Mouse (Mus musculus) cerebellum, postnatal 10 days (tissue): ENCODE measurements at regions not wholly inside any gene's neighbourhood (a gene's known extent, or its start where the extent isn't known, plus 50 kb on each side); places are given as distances from the start of the nearest gene placed in this dataset.

ENCODE experiments used
- DNase-seq, 2 experiments: peaks; one replicate each; pipeline ENCODE4 v3.0.0; 2021; ENCODE audit warnings: mixed read lengths in 2 of 2

DNA sequence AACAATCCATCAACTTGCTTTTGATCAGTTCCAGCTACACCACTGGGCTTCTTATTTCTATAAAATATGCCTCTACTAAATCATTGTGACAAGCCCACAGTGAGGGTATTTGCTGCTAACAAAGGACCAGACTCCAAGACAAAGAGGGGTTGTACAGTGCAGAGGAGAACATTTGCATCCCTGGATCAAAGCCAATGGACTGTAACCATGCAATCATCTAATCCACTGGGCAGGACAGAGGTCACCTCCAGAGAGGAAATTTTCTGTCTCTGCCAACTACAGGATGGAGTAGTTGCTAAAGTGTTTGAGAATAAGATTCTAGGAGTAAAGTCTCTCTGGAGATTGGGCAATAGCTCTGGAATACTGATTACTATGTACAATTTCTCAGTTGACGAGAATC is 272.9 kb downstream of the Cox7c start:
- DNase-seq = peak; percentile 11 to 14

- DNase-seq = no peak
Observed at GRCm38 (mm10) chr13:85771027-85771681, 275.6 kb downstream of the Cox7c start.

GRCm38 (mm10) chr13:85770538-85770937 is 276.2 kb downstream of the Cox7c start:
- DNase-seq = peak; percentile 5 to 10

GRCm38 (mm10) chr13:85768520-85768919 is 278.2 kb downstream of the Cox7c start:
- DNase-seq = peak; percentile 67 to 77

DNA sequence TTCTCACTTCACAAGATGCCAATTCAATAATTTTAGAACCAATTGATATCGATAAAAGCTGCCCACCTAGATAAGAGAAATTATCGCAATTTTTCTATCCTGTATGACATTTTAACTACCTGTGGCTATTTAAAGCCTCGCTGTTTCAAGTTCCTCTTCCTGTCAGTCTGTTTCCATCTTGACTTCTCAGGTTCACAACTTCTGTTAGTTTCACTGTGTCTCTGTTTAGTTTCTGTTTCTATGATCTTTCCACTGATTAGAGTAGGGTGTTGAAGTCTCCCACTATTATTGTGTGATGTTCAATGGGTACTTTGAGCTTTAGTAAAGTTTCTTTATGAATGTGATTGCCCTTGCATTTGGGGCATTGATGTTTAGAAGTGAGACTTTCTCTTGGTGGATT is 322.1 kb downstream of the Cox7c start:
- DNase-seq = no peak

DNA sequence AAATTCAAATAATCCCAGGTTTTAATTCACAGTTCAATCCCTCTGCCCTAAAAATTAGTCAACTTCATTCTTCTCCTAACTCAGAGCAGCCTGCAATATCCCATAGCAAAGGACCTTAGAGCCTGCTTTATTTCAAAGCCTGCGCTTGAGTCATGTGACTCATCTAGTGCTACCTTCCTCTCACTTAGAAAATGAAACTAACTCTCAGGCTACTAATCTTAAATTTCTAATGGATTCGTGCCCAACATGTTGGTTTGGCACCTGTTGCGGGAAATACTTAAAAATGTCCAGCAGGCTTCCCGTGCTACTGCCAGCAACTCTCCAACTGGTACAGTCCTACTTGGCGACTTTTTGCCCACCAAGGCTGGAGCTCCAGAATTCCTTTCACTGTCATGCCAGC is 322.6 kb downstream of the Cox7c start:
- DNase-seq = no peak

DNA sequence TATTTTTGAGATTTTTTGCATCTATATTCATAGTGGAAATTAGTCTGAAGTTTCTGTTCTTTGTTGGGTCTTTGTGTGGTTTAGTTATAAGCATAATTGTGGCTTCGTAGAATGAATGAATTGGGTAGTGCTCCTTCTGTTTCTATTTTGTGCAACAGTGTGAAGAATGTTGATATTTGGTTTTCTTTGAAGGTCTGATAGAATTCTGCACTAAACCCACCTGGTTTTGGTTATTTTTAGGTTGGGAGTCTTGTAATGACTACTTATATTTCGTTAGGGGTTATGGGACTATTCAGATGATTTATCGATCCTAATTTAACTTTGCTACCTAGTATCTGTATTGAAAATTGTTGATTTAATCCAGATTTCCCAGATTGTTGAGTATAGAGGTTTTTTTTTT is 326.4 kb downstream of the Cox7c start:
- no peak for DNase-seq

DNA sequence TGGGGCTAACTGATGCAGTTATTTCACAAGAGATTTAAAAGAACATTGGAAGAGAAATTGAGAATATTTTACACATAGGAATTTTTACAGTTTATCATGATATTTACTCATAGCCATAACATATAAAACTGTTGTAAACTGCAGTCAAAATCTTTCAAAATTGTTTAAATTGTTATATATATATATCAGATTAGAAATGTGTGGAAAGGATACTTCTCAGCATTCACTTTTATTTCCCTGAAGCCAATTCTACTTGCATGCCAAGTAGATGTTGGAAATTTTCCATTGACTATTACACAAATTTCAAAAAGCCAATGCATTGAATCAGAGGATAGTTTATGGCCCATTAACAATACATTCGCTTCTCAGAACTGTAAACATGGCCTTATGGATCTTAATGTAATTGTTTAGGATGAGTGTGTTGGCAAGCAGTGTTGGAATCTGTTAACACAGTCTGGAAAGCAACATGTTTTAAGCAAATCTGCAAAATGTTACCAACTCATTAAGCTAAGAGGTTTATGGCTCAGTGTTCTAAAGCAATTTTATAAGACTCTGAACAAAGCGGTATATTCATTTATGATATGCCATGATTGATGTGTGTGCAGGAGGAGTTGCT is 330.7 kb downstream of the Cox7c start:
- DNase-seq = no peak

- no peak for DNase-seq
Observed at GRCm38 (mm10) chr13:85692374-85692773, 354.3 kb downstream of the Cox7c start.
